Mouse (Mus musculus) forebrain, embryonic 14.5 days (tissue): ENCODE measurements around the gene Xpo6. TPM values are rescaled to one million over a fixed set of nuclear protein-coding genes. Genes with fewer than 3 reads are reported as not detected.

Experiments used
- ATAC-seq: fragments of 200-750 bp; cut with Nextera tagmentation; 2 replicates; pipeline ENCODE4 v1.8.0; 2017; ENCODE audit warnings: mild to moderate bottlenecking, moderate library complexity
- DNase-seq: peaks from one replicate; pipeline ENCODE4 v3.0.0-alpha.2; 2015; ENCODE audit warnings: low spot score
- H3K27ac ChIP-seq: fragments of 300-500 bp; sonication (generic); 2 replicates; pipeline ENCODE4 v1.5.1; 2014; ENCODE audit warnings: low read depth, mild to moderate bottlenecking, control low read depth, low read length, moderate library complexity
- H3K27me3 ChIP-seq: fragments of 300-500 bp; sonication (generic); replicated peaks from 2 replicates; pipeline ENCODE4 v1.6.1; 2014; ENCODE audit warnings: low read length, control low read depth, mixed read lengths; ENCODE audit not compliant: control insufficient read depth, insufficient read depth
- H3K36me3 ChIP-seq: fragments of 300-500 bp; sonication (generic); 2 replicates; pipeline ENCODE4 v1.6.1; 2014; ENCODE audit warnings: low read length, control low read depth; ENCODE audit not compliant: control insufficient read depth, insufficient read depth
- H3K4me1 ChIP-seq: fragments of 300-500 bp; sonication (generic); 2 replicates; pipeline ENCODE4 v1.6.1; 2014; ENCODE audit warnings: antibody characterized with exemption, low read length, control low read depth; ENCODE audit not compliant: control insufficient read depth, insufficient read depth
- H3K4me2 ChIP-seq: fragments of 300-500 bp; sonication (generic); 2 replicates; pipeline ENCODE4 v1.6.1; 2014; ENCODE audit warnings: mild to moderate bottlenecking, control low read depth, low read length
- H3K4me3 ChIP-seq: fragments of 300-500 bp; sonication (generic); 2 replicates; pipeline ENCODE4 v1.5.1; 2014; ENCODE audit warnings: low read depth, low read length, control low read depth
- H3K9ac ChIP-seq: fragments of 300-500 bp; sonication (generic); 2 replicates; pipeline ENCODE4 v1.6.1; 2014; ENCODE audit warnings: mild to moderate bottlenecking, low read length, control low read depth, moderate library complexity
- H3K9me3 ChIP-seq: fragments of 300-500 bp; sonication (generic); replicated peaks from 2 replicates; pipeline ENCODE4 v1.6.1; 2016; ENCODE audit warnings: low read length, control low read depth, mixed read lengths; ENCODE audit not compliant: control insufficient read depth
- WGBS: fragments of 180-500 bp; shearing (Covaris S2); extraction: QIAGEN DNeasy Blood & Tissue Kit; methylation state at CpG from one replicate; pipeline ENCODE4 v1.1.7; 2014; 5-methylcytosine and 5-hydroxymethylcytosine counted together
- polyA plus RNA-seq: library from polyadenylated mRNA; unstranded; fragments of >200 nt; fragmentation: Nextera tagmentation; extraction: Ambion mirVana; gene quantifications from 2 replicates; pipeline ENCODE4 v1.2.1, GENCODE M21; 2014

Gene Xpo6
- polyA plus RNA-seq, 1 experiment from 2014 or later: 48.6 TPM

DNA sequence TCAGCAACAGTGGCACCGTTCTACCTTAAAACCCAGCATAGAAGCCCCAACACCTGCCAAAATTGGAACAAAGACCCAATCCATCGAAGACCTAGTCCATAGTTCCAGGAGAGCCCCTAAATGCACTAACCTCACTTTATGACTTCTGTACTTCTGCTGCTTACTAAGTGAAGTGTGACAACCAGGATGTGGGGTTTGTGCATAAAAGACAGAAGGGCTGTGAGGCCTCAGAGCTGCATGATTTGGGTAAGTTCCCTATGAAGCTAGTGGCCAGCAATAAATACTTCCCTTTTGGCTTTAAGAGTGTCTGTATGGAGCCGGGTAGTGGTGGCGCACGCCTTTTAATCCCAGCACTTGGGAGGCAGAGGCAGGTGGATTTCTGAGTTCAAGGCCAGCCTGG lies 10.6 kb upstream of the Xpo6 start:
- 88% methylated on average over 5 of the region's 5 CpGs for WGBS
- H3K4me2 ChIP-seq: no peak overlapping the region
- H3K9me3 ChIP-seq: no peaks in the 10 kb centered on the region
- no peaks in the 10 kb centered on the region for H3K4me1 ChIP-seq
- H3K9ac ChIP-seq: no peak overlapping the region
- no peak overlapping the region for H3K4me3 ChIP-seq
- no peak overlapping the region for H3K27ac ChIP-seq
- no peaks in the 10 kb centered on the region for H3K27me3 ChIP-seq
- ATAC-seq (no peak), DNase-seq (no peak)
- no peaks in the 10 kb centered on the region for H3K36me3 ChIP-seq

DNA sequence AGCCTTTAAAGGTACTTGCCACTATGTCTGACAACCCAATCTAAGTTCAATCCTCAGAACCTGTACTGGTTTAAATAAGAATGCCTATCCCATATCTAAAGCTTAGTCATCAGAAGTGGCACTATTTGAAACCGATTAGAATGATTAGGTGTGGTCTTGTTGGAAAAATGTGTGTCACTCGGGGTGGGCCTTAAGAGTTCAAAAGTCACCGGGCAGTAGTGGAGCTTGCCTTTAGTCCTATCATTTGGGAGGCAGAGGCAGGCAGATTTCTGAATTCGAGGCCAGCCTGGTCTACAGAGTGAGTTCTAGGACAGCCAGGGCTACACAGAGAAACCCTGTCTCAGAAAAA lies 670 bp upstream of the Xpo6 start:
- ATAC-seq (no peak), DNase-seq (no peak)
- H3K9me3 ChIP-seq: no peaks in the 10 kb centered on the region
- H3K27ac ChIP-seq: no peak overlapping the region
- 98% methylated on average over 4 of the region's 4 CpGs for WGBS
- peak overlapping the region; percentile 56 for H3K4me2 ChIP-seq
- no peaks in the 10 kb centered on the region for H3K27me3 ChIP-seq
- H3K9ac ChIP-seq: no peak overlapping the region
- no peaks in the 10 kb centered on the region for H3K36me3 ChIP-seq
- peak overlapping the region; percentile 91 for H3K4me3 ChIP-seq
- H3K4me1 ChIP-seq: peaks cover 16% of the 10 kb centered on the region

DNA sequence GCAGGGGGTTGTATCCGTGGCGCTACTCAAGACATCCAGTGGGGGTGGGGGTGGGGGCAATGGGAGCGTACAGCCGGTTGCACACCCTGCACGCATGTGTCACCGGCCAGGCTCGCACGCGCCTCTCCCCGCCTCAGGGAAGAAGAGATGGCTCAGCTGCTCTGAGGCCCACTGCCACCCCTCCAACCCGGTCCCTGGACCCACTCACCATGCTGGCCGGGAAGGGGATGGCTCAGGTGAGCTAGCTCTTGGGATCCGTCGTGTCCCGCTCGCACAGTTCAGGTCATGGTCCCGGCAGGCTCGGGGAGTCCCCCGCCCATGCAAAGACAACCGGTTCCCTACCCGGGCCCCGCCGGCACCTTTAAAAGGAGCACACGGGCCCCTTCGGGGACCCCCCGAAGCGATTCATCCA lies 604 bp downstream of the Xpo6 start:
- ATAC-seq (peak; percentile 45), DNase-seq (peak; percentile 53)
- peak overlapping the region; percentile 56 for H3K4me2 ChIP-seq
- under 1% methylated on average over 27 of the region's 27 CpGs for WGBS
- H3K4me1 ChIP-seq: peaks cover 16% of the 10 kb centered on the region
- no peaks in the 10 kb centered on the region for H3K9me3 ChIP-seq
- peak overlapping the region; percentile 91 for H3K4me3 ChIP-seq
- peak overlapping the region; percentile 86 for H3K27ac ChIP-seq
- H3K9ac ChIP-seq: peak overlapping the region; percentile 95
- no peaks in the 10 kb centered on the region for H3K36me3 ChIP-seq
- no peaks in the 10 kb centered on the region for H3K27me3 ChIP-seq

DNA sequence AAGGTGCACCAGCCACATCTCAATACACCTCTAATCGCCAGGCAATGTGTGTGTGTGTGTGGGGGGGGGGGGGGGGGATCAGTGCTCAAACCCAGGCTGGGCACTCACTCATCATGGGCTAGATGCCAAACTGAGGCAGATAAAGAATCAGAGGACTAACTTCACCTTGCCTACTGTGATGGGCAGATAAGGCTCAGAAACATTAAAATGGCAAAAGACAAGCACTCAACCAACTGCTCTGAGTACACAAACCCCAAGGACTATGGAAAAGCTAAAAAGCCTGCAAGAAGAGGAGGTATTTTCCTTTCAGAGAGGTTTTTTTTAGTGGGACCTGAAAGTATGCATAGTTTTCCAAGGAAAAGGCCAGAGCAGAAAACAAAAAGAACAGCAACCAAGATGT lies 1.4 kb downstream of the Xpo6 start:
- H3K27ac ChIP-seq: no peak overlapping the region; the same call in 1 of the 2 replicates
- no peaks in the 10 kb centered on the region for H3K9me3 ChIP-seq
- DNase-seq (no peak), ATAC-seq (no peak)
- WGBS: 27% methylated on average over 1 of the region's 1 CpGs
- H3K36me3 ChIP-seq: no peaks in the 10 kb centered on the region
- H3K4me3 ChIP-seq: peak overlapping the region; percentile 91
- peaks cover 16% of the 10 kb centered on the region for H3K4me1 ChIP-seq
- H3K27me3 ChIP-seq: no peaks in the 10 kb centered on the region
- peak overlapping the region; percentile 56 for H3K4me2 ChIP-seq
- peak overlapping the region; percentile 95 for H3K9ac ChIP-seq

DNA sequence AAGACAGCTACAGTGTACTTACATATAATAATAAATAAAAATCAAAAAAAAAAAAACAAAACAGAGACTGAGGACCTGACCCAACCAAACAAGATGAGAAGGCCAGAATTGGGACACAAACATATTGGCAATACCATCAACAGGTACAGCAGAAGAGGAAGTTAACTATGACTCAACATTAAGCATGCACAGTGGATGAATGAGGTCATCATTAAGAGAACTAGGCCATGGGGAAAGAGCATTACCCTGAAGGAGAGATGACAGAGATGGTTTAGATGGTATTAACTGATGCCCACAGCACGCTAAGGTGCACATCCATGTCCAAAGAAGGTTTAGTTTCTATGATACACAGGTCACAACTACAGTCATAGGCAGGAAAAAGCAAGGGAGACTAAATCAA lies 6.1 kb downstream of the Xpo6 start:
- DNase-seq (no peak), ATAC-seq (no peak)
- 100% methylated on average over 1 of the region's 1 CpGs for WGBS
- Histone ChIP-seq H3K9ac (no peak overlapping the region), H3K4me2 (no peak overlapping the region), H3K27ac (no peak overlapping the region), H3K9me3 (no peaks in the 10 kb centered on the region), H3K36me3 (no peaks in the 10 kb centered on the region), H3K4me3 (no peak overlapping the region), H3K27me3 (no peaks in the 10 kb centered on the region), H3K4me1 (peaks cover 15% of the 10 kb centered on the region)

DNA sequence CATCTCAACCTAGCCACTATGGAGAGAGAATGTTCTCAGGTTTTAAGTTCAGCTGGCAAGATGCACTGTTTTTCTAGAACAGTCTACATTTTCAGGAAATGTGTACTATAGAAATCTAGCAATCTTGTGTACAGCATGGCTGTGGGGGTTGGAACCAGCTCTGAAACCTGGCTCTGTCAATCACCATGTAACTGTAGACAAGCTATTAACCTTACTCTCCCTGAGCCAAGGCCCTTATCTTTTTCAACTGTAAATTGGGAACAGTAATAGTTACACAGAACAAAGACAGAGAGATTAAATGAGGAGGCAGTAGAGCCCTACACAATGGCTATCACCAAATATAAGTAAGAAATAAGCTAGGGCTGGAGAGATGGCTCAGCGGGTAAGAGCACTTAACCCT lies 8.8 kb downstream of the Xpo6 start:
- no peak for ATAC-seq
- no peak for DNase-seq
- Histone ChIP-seq H3K36me3 (no peaks in the 10 kb centered on the region), H3K4me1 (no peaks in the 10 kb centered on the region), H3K9me3 (no peaks in the 10 kb centered on the region), H3K9ac (no peak overlapping the region), H3K4me3 (no peak overlapping the region), H3K4me2 (no peak overlapping the region), H3K27me3 (no peaks in the 10 kb centered on the region), H3K27ac (no peak overlapping the region)
- 82% methylated on average over 1 of the region's 1 CpGs for WGBS

DNA sequence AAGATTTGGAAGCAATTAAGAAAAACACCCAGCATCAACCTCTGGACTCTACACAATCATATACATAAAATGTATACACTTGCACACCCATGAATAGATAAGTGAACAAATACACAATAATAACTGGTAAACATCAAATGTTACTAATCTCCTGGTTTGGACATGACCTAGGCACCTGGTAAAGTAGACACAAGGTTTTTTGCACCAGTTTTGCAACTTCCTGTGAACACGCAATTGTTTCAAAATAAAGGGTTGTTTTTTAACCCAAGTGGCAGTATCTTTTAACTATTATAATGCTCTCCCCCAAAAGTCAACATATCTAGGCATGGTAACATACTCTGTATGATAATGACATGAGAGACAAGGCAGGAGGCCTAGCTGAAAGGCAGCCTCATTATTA lies 10.8 kb downstream of the Xpo6 start:
- Histone ChIP-seq H3K36me3 (no peaks in the 10 kb centered on the region), H3K27me3 (no peaks in the 10 kb centered on the region), H3K9me3 (no peaks in the 10 kb centered on the region), H3K4me3 (no peak overlapping the region), H3K27ac (no peak overlapping the region), H3K9ac (no peak overlapping the region), H3K4me1 (no peaks in the 10 kb centered on the region), H3K4me2 (no peak overlapping the region)
- ATAC-seq: no peak
- no peak for DNase-seq
- 93% methylated on average over 1 of the region's 1 CpGs for WGBS

DNA sequence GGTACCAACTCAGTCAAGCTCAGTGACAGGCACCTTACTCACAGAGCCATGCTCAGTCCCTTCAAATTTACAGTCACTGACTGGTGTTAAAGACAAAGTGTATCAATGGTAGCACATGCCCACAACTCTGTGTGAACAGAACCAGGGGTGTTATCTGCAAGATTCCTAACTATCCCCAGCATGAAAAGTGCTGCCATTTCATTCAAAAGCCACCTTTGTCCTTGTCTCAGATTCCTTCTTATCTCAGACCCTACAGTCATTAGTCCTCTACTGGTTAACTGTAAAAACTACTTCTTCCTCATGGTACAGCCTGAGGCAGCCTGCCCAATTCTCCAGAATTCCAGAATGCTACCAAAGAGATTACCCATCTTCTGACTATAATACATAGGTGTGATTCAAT lies 14.3 kb downstream of the Xpo6 start:
- Histone ChIP-seq H3K9me3 (no peaks in the 10 kb centered on the region), H3K4me2 (no peak overlapping the region), H3K27me3 (no peaks in the 10 kb centered on the region), H3K4me1 (peaks cover 3% of the 10 kb centered on the region; the same call in 1 of the 2 replicates), H3K9ac (no peak overlapping the region), H3K4me3 (no peak overlapping the region), H3K27ac (no peak overlapping the region), H3K36me3 (no peaks in the 10 kb centered on the region)
- DNase-seq (no peak), ATAC-seq (no peak)

DNA sequence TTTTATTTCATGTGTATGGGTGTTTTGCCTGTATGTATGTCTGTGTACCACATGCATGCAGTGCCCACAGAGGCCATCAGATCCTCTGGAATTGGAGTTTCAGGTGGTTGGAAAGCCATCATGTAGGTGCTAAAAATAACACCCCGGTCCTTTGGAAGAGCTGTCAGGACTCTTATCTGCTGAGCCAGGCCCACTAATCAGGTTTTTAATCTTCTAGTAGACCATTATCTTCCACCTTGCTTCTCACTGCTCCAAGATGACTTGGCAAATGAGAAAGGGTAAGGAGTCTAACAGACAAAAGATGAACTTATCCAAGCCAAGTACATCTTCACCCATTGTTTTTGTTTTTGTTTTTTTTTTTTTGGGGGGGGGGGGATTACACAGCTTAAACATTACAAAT lies 16.7 kb downstream of the Xpo6 start:
- no peak for DNase-seq
- Histone ChIP-seq H3K36me3 (no peaks in the 10 kb centered on the region), H3K27me3 (no peaks in the 10 kb centered on the region), H3K4me2 (no peak overlapping the region), H3K4me1 (peaks cover 3% of the 10 kb centered on the region; the same call in 1 of the 2 replicates), H3K9me3 (no peaks in the 10 kb centered on the region), H3K27ac (no peak overlapping the region), H3K4me3 (no peak overlapping the region), H3K9ac (no peak overlapping the region)
- 96% methylated on average over 1 of the region's 1 CpGs for WGBS
- ATAC-seq: no peak

DNA sequence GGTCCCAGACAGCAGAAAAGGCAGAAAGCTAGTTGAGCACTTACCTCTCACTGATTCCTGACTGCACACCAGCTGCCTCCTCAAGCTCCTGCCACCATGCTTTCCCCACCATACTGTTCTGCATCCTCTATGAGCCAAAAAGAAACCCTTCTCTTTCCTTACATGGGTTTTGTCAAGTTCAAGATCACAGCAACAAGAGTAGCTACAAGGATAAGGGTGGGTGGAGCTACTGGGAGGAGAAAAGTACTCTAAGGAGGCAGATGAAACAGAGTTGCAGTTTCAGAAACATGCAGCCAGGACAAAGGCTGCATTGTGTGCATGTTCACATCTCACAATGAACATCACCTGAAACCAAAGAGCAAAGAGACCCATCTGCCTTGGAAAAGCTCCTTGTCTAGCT lies 18.8 kb downstream of the Xpo6 start:
- Histone ChIP-seq H3K4me3 (no peak overlapping the region), H3K27ac (no peak overlapping the region), H3K27me3 (no peaks in the 10 kb centered on the region), H3K4me1 (peaks cover 3% of the 10 kb centered on the region; the same call in 1 of the 2 replicates), H3K4me2 (no peak overlapping the region), H3K9me3 (no peaks in the 10 kb centered on the region), H3K36me3 (no peaks in the 10 kb centered on the region), H3K9ac (no peak overlapping the region)
- DNase-seq (no peak), ATAC-seq (no peak)
